Mouse (Mus musculus) heart, postnatal 14 days (tissue): ENCODE data around the gene Col25a1. TPM values are rescaled to one million over a fixed set of nuclear protein-coding genes. Genes with fewer than 3 reads are reported as not detected.

Experiments
- DNase-seq, 2 experiments: peaks; one replicate each; pipeline ENCODE4 v3.0.0; 2021 to 2022
- intact Hi-C: fragments of 180-260 bp; cut with DNase I; formaldehyde crosslinking; loops from one replicate; pipeline ENCODE4 v1.15.1; 2025
- total RNA-seq, 2 experiments: library from RNA; stranded (reverse); gene quantifications; 2 replicates each; pipeline ENCODE4 v1.2.3; 2021

Gene Col25a1
- total RNA-seq, 2 experiments from 2014 or later, result 0.67 to 0.68 TPM

DNA sequence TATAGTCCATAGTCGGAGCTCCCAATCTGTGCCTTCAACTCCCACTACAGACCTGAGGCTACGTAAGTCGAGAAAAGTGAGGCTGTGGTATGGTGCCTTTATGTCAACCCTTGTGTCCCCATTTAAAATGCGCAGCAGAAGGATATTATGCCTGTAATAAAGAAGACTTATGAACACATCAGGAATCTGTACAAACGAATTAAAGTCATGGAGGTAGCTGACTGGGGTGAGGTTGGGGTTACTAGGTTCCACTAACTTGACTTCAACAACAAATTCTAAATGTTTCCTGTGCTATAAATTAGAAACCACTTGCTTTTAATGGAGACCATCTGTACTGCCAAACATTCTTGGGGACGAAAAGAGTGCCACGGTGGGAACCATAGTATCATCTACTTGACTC, 104.8 kb downstream of the Col25a1 start:
- intact Hi-C loops, result no loop called here
- no peak for DNase-seq

DNA sequence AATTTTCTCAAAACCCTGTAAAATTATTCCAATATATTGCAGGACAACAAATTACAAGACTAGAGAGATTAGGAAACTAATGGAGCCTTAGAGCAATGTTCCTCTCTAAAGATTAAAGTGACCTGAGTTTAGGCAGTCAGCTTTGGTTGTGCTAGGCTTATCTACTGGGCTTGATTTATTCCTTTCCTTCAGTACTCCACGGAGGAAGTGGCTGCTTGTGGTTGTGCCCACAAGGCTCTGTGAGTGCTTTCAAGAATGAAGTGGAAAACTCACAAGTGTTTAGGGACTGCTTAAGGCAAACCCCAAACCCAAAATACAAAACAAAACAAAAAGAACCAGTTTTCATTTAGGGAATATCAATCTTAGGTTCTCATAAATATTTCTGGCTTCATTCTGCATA, 106.6 kb downstream of the Col25a1 start:
- no peak for DNase-seq
- intact Hi-C loops, result no loop called here

DNA sequence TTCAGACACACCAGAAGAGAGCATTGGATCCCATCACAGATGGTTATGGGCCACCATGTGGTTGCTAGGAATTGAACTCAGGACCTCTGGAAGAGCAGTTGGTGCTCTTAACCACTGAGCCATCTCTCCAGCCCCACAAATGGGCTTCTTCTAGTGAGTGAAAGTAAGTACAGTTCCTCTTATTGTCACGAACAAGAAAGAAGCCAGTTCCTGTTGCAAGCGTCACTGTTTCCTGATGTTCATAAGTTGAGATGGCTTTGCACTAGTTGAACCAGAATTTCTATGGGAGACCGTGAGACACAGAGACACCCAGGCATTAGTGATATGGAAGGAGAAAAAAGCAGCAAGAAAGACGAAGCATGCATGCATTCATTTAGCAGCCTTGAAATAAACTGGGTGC, 110.6 kb downstream of the Col25a1 start:
- no peak for DNase-seq
- intact Hi-C loops, result no loop called here

DNA sequence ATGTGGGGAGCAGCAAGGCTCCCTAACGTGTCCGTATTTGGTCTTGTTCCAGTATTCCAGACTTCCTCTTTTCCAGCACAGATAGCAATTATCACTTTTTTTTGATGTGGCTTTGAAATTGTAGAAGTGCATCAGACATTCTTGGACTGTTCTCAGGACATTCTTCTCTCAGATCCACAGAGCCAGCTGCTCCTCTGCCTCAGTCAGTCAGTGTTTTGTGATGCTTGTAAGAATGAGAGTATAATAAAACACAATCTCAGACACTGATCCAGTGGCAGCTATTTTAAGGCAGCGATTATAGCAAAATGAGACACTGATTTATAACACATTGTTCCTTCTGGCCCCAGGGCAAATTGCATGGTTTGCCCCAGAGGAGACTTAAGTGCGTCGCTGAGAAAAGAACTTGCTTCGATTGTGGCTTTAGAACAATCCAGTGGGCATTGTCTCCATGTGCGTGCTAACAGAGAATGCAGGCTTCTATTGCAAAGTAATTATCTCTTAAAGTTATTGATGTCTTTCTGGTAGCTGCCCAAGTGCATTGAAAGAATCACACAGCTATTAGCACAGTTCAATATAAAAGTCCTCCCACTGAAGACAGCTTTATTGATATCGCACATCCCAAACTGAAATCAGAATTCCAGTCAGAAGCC, 111.5 kb downstream of the Col25a1 start:
- intact Hi-C loops, result no loop called here
- DNase-seq, result no peak

DNA sequence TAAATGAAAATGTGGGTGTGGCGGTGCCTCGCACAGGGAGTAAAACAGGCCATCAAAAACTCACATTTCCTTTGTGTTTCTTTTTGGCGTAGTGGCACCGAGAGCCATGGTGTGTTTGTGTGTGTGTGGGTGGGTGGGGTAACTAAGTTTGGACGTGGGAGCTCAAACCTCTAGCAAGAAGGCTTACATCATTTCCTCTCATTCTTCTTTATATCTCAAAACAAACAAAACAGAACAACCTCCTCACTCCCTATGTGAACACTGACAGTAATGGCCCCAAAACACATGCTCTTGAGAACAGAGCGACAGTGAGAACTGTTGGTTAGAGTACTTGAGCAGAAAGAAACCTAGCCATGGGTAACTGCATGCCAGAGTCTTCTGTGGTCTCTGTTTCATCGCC, 121.1 kb downstream of the Col25a1 start:
- intact Hi-C loops, result no loop called here
- no peak for DNase-seq

DNA sequence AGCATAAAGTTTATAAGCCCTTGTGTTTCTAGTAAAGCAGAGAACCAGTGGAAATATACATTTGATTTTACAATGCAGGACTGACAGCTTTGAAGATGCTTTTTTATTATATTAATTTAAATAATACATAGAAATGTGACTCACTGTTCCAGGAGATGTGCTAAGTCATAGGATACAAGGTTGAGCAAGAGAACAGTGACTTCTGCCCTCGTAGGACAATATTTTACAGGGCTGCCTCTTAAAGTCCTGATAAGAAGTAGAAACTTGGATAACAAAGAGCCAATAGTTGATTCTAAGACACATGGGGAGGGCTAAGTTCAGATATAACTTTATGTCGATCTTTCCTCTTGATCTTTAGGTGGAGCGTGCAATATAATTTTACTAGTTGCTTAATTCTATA, 124.8 kb downstream of the Col25a1 start:
- intact Hi-C loops, result no loop called here
- DNase-seq, result no peak

DNA sequence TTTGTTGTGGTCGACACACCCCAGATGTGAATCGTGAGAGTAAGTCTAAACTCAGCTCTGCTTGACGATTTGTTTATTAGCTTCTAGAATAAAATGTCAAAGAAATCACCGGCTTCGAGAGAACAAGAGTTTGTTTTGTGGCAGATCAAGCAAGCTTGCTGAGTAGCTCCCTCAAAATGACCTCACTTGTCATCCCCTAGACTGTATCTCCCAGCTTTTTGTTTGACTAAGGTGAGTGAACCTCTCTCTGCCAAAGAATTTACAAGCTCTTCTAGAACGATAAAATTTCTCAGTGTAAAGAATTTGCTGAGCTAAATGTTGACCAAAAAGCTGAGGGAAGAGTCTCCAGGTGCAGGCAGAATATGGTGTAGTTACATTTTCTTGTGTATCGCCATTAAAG, 125.3 kb downstream of the Col25a1 start:
- intact Hi-C loops, result no loop called here
- DNase-seq, result no peak

DNA sequence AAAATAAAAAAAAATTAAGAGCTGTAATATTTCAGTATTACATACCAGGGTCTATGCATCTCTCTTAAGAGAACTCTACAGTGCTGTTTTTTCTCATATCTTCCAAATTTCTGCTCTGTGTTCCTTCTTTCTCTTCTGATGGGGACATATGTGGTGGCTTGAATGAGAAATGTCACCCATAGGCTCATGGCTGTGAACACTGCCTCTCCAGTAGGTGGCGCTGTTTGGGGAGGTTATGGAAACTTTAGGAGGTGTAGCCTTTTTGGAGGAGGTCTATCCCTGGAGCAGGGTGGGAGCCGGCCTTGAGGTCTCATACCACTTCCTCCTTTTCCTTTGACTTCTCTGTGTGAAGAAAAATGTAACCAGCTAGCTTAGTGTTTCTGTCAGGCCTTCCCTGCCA, 128.4 kb downstream of the Col25a1 start:
- intact Hi-C loops, result no loop called here
- no peak for DNase-seq

DNA sequence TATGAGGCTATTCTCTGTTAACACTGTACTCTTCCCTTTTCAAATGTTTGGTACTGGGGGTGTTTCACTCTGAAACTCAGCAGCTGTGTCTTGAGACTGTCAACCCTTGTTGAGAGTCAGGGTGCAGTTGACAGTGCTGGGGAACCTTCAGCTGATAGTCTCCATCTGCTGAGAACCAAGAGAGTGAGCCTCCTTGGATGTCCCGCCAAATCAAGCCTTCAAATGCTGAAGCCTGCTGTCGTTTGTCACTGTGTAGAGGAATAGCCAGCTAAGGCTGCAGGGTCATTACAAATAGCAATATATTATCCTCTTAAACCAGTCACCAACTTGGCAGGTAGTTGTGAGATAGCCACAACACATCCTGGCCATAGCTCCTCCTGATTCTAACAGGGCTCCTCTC, 129.0 kb downstream of the Col25a1 start:
- intact Hi-C loops, result no loop called here
- no peak for DNase-seq

DNA sequence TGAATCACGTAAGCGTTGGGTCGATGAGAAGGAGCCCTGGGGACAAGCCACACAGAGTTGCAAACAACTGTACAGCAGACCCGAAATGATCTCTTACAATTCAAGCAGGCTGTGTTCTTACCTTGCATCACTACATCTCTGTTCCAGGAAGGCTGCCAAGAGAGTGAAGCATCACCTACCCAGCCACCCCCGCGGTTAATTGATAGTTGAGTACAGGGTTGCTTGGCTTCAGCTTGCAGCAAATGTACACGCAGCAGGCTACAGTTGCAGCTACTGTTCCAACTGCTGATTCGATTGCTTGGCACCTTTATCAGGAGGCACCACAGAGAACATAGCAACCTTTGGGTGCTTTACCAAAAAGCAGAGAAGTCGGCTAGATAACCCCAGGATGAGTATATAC, 133.8 kb downstream of the Col25a1 start:
- DNase-seq, result no peak
- intact Hi-C loops, result no loop called here

DNA sequence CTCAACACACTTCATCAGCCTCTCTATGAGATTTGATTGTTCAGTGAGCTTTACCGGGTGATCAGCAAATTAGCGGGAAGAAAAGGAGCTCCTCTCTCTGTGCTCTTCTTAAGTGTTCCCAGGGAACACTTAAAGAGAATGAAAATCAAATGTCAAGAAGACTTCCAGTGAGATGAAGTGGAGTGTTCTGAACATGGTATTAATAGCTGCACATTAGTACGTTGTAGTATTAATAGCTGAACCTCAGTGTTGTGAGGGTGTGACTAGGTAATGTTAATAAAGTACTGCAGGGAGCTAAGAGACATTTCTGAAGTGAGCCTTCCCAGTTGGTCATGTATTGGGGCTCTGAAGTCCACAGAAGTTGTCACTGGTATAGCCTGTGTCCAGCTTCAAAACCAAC, 139.2 kb downstream of the Col25a1 start:
- intact Hi-C loops, result no loop called here
- no peak for DNase-seq

DNA sequence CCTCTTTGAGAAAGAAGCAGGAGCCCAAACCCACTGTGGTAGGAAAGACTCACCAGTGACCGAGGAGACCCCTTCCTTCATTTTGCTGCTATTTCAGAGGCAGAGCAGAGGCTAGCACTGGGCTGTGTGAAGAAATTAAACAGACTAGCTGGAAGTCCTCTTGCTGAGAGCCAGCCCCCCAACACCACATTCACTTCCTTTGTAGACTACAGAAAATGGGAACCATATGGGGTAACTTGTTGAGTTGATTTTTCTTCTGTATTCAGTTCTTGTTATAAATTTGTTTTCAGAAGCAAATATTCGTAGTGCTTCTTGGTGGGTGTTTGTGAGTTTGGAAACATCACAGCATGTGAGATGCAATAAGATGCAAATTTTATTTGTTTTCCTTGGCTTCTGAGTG, 142.6 kb downstream of the Col25a1 start:
- intact Hi-C loops, result no loop called here
- DNase-seq, result no peak

DNA sequence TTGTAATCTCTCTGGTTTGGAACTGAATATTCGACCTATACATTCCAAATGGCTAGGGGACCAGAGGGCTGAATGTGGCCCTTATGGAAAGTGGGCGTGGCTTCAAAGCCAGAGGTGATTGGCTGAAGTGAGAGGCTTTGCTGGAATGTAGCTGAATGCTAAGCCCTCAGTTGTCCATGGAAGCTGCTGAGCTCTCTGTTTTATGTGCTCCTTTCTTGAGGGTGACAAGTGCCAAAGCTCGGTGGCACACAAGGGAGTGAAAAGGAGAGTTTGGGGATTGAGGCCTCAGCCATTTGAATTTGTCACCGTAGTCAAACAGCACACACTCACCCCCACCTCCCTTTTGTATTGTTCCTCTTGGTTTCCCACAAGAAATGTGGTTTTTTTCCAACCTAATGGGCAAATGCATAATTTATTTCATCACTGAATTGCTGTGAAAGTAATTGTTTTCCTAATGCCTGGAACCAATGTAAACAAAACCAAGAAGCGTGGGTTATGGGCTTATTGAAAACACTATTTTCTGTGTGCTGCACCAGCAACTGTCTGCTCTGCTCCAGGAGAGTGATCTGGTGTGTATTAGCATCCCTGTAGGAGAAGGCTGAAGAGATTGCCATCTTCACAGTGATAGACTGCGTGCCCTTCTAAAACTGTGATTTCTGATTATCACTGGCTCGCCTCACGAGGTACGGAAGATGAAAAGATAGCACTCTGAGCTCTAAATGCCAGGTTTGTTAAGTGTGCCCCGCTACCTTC, 147.2 kb downstream of the Col25a1 start:
- DNase-seq, result no peak
- intact Hi-C loops, result no loop called here

DNA sequence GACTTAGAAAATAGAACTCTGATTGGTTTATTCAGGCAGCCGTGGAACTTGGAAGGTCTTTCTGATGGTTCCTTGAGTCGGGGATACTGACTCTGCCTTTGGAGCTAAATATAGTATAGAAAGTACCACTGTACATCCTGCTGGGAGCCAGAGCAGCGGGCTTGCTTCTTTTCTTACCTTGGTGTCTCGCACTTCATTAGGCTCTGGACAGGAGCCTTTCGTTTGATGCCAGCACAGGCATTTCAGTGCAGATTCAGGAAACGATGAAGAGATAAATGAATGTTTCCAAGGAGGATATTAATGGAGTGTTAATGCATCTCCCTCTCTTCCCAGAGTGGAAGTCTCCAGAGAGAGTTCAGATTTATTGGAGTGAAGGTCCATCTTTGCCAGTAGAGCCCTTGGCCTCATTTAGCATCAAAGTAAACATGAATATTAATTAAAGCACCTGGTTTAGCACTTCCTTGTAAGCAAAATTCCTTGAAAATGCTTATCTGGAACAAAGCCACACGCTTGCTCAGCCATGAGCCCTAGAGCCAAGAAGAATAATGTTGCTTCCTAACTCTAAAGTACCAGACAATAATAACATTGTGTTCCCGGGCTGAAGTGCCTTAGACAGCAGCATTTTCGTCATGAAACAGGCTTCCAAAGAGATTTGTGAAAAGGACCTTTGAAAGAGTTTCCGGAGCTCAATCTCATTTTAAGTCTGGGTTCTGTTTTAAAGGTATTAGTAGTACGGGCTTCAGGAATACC, 151.9 kb downstream of the Col25a1 start:
- DNase-seq, result no peak
- intact Hi-C loops, result no loop called here

DNA sequence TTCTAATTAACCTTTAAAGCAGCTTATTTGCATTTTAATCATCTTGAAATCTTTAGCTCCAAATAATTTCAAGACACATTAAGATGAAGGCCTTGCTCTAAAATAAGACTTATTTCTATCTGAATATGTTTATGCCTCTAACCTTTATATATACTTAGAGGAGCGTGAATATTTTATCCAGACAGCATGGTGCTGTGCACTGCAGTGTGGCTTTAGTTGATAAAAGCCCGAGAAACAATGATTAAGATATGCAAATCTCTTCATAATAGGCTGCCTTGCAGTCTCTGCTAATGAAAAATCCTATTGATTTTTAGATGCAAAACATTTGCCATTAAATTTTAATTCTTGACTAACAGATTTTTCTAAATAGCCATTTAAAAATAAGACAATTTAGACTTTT, 156.8 kb downstream of the Col25a1 start:
- no peak for DNase-seq
- intact Hi-C loops, result no loop called here

DNA sequence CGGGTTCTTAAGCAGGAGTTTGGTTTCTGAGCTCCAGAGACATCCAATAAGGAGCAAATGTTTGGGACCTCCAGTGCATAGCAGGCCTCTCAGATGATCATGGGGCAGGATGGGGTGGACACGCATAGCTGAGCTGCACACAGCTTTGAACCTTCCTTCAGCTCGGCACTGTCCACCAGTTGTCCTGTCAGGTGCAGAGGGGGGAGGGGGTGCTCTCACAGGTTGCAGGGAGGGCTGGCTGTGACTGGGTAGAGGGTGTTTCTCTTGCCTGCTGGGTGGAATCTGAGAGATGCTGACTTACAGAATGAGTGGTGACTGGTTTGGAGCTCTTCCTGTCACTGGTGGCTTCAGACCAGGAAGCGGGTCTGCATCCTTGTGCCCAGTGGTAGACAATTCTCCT, 157.5 kb downstream of the Col25a1 start:
- DNase-seq, result no peak
- intact Hi-C loops, result no loop called here

DNA sequence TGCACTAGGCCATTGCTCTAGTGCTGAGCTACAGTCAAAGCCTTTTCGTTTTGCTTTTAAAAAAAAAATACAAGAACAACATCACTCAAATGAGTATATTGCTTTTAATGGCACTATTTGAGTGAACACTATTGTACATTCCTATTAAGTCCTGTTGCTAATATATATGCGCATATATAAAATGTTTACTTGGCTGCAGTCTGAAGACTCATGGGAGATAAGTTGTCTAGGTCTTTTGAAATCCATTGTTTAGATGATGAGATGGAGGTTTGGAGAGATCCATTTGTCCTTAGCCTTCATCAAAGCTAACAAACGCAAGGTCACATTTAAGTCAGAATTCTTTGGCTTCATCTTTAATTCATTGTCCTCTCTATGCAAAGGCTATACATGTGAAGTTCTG, 157.9 kb downstream of the Col25a1 start:
- no peak for DNase-seq
- intact Hi-C loops, result no loop called here

DNA sequence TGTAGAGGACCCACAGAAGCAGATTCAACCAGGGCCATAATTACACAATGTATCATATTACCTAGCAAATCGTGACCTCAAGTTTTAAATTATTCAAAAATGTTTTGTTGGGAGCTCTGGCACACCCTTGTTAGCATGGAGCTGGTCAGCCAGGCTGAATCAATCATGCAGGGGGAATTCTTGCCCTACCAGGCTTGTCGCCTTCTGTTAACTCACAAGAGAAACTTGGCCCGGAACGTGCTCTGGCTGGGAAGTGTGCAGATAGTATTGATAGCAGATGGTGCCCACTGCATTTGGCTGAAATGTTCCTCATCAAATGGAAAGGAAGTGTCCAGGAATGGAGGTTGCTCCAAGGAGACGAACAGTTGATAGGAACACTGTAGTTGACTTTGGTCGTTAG, 158.9 kb downstream of the Col25a1 start:
- DNase-seq, result no peak
- intact Hi-C loops, result no loop called here

DNA sequence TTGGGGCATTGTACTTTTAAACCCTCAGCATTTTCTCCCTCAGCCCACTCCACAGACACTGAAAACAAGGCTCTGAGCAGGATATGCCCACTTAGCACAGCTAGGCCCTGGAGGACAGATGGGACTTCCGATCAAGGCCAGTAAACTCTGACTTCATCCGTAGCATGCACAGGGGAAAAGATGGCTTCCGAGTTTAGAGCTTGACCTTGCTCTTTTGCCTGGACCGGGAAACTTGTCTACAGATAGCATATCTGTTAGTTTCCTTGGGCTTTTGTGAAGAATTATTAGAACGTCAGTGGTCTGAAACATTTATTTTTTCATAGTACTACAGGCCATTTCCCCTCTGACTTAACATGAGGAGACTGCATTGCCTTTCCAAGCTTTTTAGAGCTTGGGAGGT, 159.4 kb downstream of the Col25a1 start:
- intact Hi-C loops, result no loop called here
- DNase-seq, result no peak

DNA sequence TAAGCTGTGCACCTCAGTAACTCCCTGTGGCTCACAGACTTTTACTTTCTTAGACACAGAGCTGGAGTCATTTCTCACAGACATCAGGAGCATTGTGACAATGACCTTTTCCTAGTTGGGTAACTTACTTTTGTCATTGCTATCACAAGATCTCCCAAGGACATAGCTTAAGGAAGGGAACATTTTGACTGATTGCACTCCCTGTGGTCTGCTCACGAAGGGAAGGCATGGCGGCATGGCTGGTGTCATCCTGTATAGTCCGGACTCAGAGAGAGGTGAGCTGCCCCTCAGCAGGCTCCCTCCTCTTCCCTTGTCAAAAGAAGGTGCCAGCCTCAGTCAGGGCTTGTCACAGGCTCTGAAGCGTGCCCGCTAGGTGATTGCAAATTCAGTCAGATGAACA, 160.6 kb downstream of the Col25a1 start:
- intact Hi-C loops, result no loop called here

DNA sequence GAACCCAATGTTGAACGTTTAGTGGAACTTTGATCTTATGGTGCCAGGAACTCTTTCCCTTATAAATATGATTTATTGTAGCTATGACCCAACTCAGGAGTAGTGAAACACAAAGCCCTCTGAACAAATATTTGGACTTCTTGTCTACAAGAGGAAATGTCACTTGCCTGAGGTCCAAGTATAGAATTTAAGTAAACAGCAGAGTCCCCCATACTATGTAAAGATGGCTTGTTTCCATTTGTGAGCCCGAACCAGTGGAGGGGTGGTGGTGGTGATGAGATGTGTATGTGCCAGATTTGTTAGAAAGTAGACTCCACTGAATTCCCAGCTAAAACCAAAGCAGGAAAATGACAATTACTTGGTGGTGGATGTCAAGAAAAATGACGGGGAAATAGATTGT, 169.2 kb downstream of the Col25a1 start:
- DNase-seq, result no peak
- intact Hi-C loops, result no loop called here

More for the DNA sequence above, 160.6 kb downstream of the Col25a1 start:
- DNase-seq, result no peak

DNA sequence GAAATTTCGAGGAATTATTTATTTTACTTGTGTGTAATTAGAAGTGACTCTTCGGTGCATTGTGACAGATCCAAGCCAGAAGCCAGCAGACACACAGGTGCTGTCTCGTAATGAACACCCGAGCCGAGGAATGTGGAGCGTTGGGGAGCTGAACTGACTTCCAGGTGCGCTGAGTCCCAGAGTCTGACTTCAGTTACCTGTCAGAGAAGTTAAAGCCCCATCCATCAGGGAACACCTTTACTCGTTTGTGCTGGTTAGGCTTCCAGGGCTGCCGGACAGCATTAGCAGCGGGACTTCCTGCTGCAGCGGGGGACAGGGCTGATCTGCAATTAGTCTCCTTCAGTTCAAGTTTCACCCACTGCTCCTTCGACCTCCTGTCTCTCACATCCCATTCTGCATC, 172.3 kb downstream of the Col25a1 start:
- no peak for DNase-seq
- intact Hi-C loops, result no loop called here
